Mouse (Mus musculus) testis, postnatal 10 days (tissue): ENCODE results near the gene Mea1.

ENCODE experiments used
- DNase-seq: peaks from one replicate; pipeline ENCODE4 v3.0.0; 2021; ENCODE audit warnings: low spot score

The Mea1 gene

GRCm38 (mm10) chr17:46669911-46670310 lies 8.7 kb upstream of the Mea1 start:
- peak; percentile 38 for DNase-seq

DNA sequence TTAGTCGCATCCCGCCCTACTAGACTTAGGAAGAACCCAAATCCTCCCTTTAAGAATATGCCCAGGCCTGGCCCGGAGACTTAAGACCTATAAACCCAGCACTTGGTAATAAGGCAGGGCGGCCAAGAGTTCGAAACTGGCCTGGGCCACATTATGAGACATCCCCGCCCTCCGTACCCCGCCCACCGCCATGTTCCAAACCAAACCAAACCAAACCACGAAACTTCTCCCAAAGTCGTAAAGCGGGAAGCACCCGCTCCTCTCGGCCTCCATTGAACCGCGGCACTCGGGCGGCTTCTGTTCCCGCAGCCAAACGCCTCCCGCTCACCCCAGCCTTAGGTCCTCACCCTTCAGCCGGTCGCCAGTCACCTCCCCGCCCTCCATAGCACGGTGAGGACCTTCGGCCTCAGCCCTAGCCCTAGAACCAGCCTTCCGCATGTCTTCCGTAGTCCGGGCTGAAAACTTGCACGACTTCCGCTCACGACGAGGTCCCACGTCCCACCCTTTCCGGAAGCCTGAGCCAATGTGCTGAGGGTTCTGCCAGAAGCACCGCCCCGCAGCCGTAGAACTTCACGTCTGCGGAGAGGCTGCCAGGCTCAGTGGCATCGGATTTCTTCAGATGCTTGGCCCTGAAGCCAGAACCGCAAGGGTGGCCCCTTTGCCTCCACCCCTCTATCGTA lies 4.6 kb upstream of the Mea1 start, which contains the start of gene Rrp36:
TSS of gene Rrp36 (minus strand) at position 503 of the 680 bp plus-strand sequence.
- DNase-seq: peak; percentile 88

DNA sequence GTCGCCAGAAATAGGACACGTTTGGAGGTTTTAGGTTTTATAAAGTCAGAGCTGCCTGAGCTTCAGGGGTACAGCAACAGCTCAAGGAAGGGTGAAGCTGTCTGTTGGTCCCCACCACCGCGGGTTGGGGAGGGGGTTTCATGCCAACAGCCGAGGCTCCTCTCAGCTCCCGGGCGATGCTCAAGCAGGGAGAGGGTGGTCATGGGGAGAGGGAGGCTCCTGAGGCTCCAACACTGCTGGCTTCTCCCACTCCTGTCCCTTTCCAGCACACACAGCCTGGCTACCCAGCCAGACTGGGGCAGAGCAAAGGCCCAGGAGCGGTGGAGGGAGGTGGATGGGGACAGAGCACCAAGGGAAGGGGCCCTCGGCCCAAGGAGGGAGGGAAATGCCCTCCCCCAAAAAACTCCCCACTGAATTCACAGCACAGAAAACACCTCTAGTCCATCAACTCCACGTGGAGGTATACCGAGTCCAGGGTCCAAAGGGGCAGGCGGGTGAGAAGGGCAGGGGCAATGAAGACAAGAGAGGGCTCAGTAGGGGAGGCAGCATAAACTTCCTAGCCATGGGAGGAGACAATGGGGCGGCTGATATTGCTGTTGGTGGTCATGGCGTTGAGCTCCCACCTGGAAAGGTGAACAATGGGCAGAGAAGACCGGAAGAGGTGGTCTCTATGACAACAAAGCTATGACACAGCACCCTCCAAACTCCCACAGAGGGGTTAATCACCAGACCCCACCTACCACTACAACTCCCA lies 3.9 kb upstream of the Mea1 start:
- DNase-seq: peak; percentile 58

DNA sequence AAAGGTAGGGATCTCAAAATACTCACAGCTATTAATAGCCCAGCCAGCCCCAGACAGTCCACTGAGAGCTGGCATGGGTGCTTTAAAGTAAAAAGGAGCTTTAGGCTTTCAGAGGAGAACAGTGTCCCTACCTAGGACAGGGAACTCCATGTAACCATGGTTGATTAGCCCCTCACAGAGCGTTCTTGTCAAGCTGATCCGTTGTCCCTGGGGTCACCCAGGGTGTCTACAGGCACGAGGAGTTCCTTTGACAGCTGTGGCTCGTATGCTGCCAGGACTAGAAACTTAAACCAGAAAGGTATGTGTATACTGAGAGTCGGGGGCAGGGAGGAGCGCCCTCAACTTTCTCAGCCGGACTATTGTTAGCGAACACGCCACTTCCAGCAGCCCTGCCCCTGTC lies 318 bp downstream of the Mea1 start:
- DNase-seq: no peak

GRCm38 (mm10) chr17:46679843-46680759 lies 1.5 kb downstream of the Mea1 start:
- DNase-seq: peak; percentile 84

- DNase-seq: peak; percentile 99
These were observed 2.3 kb downstream of the Mea1 start, which contains the start of gene Klhdc3 for GRCm38 (mm10) chr17:46680760-46681373. Gene Klhdc3, minus strand, starts transcription at chr17:46680914.

- no peak for DNase-seq
These were observed 3.0 kb downstream of the Mea1 start for GRCm38 (mm10) chr17:46681466-46682118.

GRCm38 (mm10) chr17:46682654-46683389 lies 4.2 kb downstream of the Mea1 start:
- DNase-seq: no peak

DNA sequence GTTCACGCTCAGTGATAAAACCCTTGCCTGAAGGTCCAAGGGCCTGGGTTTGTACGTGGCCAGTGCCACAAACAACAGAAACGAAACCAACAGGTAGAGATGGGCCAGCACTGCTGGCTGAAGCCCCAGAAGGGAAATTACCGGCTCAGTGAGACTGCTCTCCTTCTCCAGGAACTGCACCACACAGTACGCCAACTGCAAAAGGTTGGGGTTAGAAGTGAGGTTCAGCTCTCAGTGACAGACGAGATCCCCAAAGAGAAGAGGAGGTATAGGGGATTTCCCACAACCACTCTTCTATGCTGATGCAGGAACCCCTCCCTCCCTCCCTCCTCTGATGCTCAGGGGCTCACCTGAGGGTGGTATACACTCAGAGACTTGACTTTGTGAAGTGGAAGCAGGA lies 7.3 kb downstream of the Mea1 start:
- DNase-seq: no peak

DNA sequence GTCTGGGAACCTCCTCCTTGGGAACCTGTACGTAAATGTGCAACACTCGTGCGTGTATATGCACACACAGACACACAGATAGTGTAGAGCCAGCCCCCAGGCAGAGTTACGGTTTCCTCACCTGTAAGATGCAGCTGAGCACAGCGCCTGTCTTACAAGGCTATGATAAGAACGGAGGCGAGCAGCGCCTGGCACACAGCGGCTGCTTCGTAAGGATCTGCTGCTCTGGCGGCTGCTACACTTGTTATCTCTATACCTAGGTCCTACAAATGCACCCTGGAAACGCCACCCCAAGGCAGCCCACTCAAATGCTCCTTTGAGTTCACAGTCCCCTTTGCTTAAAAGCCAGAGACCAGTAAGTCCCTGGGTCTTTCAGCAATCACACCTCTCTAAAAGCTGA lies 12.1 kb downstream of the Mea1 start:
- no peak for DNase-seq

GRCm38 (mm10) chr17:46691390-46691789 lies 12.8 kb downstream of the Mea1 start:
- DNase-seq: no peak

DNA sequence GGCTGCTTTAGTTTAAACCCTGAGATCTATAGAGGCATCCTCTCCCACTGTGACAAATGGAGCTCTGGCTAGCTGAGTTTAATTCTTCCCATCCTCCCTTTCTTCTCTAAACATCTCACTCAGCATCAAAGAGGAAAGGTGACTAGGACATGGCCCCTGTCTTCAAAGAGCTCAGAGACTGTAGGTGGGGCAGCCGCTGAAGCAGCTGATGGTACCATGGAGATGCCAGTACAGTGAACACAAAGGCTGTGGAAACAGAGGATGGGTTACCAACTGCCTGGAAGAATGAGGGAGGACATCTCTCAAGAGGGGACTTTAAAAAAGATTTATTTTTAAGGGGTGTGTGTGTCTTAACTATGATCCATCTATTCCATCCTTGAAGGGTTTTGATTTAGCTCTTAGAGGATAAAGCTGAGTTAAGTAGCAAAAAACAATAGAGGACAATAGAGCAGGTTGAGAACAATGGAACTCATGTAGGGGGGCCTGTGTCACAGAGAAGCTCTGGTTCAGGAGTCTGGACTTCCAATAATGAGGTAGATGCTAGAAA lies 16.0 kb downstream of the Mea1 start:
- DNase-seq: no peak

- DNase-seq: no peak
These were observed 19.9 kb downstream of the Mea1 start for GRCm38 (mm10) chr17:46698515-46698914.

GRCm38 (mm10) chr17:46699245-46699644 lies 20.7 kb downstream of the Mea1 start:
- DNase-seq: no peak

GRCm38 (mm10) chr17:46699912-46700311 lies 21.3 kb downstream of the Mea1 start:
- DNase-seq: no peak

DNA sequence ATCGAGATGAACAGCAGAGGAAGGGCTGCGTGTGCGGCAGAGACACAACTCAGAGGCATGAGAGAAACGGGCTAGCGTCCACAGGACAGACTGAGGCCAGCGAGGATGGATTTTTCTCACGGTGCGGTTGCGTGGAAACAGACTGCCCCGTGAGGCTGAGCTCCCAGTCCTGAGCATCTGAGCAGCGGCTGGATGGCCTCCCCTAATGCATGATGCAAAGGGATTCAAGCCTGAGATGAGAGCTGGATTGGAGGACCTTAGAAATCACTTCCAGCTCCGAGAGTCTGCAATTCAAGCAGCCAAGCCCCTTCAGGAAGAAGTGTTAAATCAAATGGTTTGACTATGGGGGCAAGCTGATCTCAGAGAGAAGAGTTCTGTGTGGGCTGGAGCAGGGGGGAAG lies 22.9 kb downstream of the Mea1 start:
- DNase-seq: no peak

GRCm38 (mm10) chr17:46702100-46702499 lies 23.5 kb downstream of the Mea1 start:
- DNase-seq: no peak

DNA sequence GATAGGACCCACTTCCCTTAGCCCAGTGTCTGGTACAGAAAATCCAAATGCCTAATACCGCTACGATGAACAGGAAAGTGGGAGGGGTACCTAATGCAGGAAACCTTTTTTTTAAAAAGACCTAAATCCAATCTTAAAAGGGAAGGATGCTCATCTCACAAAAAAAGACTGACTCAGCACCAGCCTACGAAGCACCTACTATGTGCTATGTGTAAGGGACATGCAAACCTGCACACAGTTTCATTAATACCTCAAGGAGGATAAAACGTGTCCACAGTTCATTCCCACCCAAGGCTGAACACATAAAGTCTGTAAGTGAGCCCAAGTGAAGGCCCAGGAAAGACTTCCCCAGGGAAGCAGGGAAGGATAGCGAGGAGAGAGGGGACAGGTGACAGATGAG lies 23.9 kb downstream of the Mea1 start:
- no peak for DNase-seq

GRCm38 (mm10) chr17:46703971-46704886 lies 25.6 kb downstream of the Mea1 start:
- no peak for DNase-seq
